Mouse (Mus musculus) stomach, postnatal 0 days (tissue): ENCODE data around the gene Mymk.

Experiments
- CTCF ChIP-seq: IDR thresholded peaks from 2 replicates; pipeline ENCODE4 v1.5.1; 2016; ENCODE audit warnings: antibody characterized with exemption, low read depth, mild to moderate bottlenecking, moderate library complexity
- EP300 ChIP-seq: optimal IDR thresholded peaks from 2 replicates; pipeline ENCODE3; 2016; ENCODE audit warnings: antibody characterized with exemption

DNA sequence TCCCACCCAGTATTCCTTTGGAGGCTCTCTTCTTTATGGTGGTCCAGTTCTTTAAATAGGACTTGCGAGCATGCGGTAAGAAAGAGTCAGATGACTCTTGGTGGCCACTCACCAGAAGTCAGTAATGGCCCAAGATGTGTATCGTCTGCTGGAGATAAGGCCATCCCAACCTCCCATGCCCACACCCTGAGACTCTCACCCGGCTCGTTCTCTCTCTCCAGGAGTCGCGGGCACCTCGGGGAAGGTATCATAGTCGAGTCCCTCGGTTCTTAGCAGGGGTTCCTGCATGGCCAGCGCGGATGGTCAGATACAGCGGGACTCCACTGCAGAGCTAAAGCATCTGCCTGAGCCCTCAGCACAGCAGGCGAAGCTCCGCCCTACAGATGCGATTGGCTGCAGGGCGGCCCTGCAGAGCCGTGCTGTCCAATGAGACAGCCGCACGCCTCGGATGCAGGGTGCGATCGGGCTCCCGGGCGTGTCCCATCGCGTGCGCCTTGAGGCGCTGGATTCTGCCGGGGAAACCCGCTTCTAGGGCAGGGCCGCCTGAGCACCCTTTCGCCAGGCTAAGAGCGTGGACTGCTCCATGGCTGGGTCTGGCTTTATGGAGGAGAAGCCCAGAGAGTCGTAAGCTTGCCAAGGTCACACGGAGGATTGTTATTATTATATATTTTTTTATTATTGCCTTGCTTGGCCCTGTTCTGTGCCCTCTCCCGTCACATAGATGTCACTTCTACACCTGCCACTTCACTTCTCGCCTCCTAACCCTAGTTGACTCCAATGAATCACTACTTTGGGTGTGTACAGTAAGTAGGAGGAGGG is 44.2 kb downstream of the Mymk start, which contains the start of gene Slc2a6:
- TF ChIP-seq CTCF (no peak), EP300 (no peak)
